Mouse (Mus musculus) kidney, adult 2 months (tissue): ENCODE data around the gene Grik4. TPM values are rescaled to one million over a fixed set of nuclear protein-coding genes. Genes with fewer than 3 reads are reported as not detected.

Experiments
- DNase-seq: peaks from one replicate; pipeline ENCODE4 v3.0.0; 2021
- H3K27ac ChIP-seq: fragments of 200-500 bp; 2 replicates; pipeline ENCODE4 v1.5.1; 2012; ENCODE audit warnings: low read depth, low read length, control low read depth, inconsistent platforms; ENCODE audit not compliant: insufficient read depth
- H3K27me3 ChIP-seq: fragments of 200-500 bp; replicated peaks from 2 replicates; pipeline ENCODE4 v1.6.1; 2012; ENCODE audit warnings: mild to moderate bottlenecking, moderate library complexity, low read length, inconsistent platforms; ENCODE audit not compliant: control insufficient read depth, insufficient read depth
- H3K36me3 ChIP-seq: fragments of 200-500 bp; 2 replicates; pipeline ENCODE4 v1.6.1; 2012; ENCODE audit warnings: mild to moderate bottlenecking, moderate library complexity, low read length, inconsistent platforms; ENCODE audit not compliant: control insufficient read depth, insufficient read depth
- H3K4me1 ChIP-seq: fragments of 200-500 bp; 2 replicates; pipeline ENCODE4 v1.6.1; 2011; ENCODE audit warnings: low read length; ENCODE audit not compliant: control insufficient read depth, insufficient read depth
- H3K4me3 ChIP-seq: fragments of 200-500 bp; 2 replicates; pipeline ENCODE4 v1.5.1; 2011; ENCODE audit warnings: mild to moderate bottlenecking, low read depth, low read length, control low read depth; ENCODE audit not compliant: insufficient read depth
- CTCF ChIP-seq: fragments of 200-500 bp; conservative IDR thresholded peaks from 2 replicates; pipeline ENCODE4 v1.5.1; 2011; ENCODE audit warnings: low read depth, mild to moderate bottlenecking, control low read depth, low read length, moderate library complexity, mixed read lengths; ENCODE audit not compliant: insufficient read depth, insufficient read length
- POLR2A ChIP-seq: fragments of 200-500 bp; IDR thresholded peaks from one replicate; pipeline ENCODE4 v1.6.1; 2011; ENCODE audit warnings: low read depth, low read length, control low read depth
- WGBS: fragments of 180-500 bp; shearing (Covaris S2); methylation state at CpG from one replicate; pipeline ENCODE4 v1.1.7; 2018; 5-methylcytosine and 5-hydroxymethylcytosine counted together
- polyA plus RNA-seq: library from polyadenylated mRNA; depleted of rRNA; stranded (reverse); fragments of >200 nt; gene quantifications from 2 replicates; pipeline ENCODE4 v1.2.3, GENCODE M21; 2012

Grik4 gene
- polyA plus RNA-seq, 1 experiment = 0.05 TPM

- WGBS = 76% methylated on average over 3 of the region's 3 CpGs
- Histone ChIP-seq H3K36me3 (no peaks in the 10 kb centered on the region), H3K4me3 (no peak overlapping the region), H3K27me3 (no peaks in the 10 kb centered on the region), H3K27ac (no peak overlapping the region), H3K4me1 (no peaks in the 10 kb centered on the region)
- TF ChIP-seq CTCF (no peak), POLR2A (no peak)
- no peak for DNase-seq
These were observed 91.2 kb downstream of the Grik4 start for GRCm38 (mm10) chr9:42853077-42853476.

GRCm38 (mm10) chr9:42850063-42850462 lies 94.2 kb downstream of the Grik4 start:
- no peak for TF ChIP-seq POLR2A
- no peak for TF ChIP-seq CTCF
- H3K4me3 ChIP-seq = no peak overlapping the region
- DNase-seq = no peak
- H3K4me1 ChIP-seq = no peaks in the 10 kb centered on the region
- no peak overlapping the region for H3K27ac ChIP-seq
- H3K36me3 ChIP-seq = no peaks in the 10 kb centered on the region
- no peaks in the 10 kb centered on the region for H3K27me3 ChIP-seq
- 87% methylated on average over 6 of the region's 6 CpGs for WGBS

- H3K27ac ChIP-seq = no peak overlapping the region
- H3K27me3 ChIP-seq = no peaks in the 10 kb centered on the region
- no peak overlapping the region for H3K4me3 ChIP-seq
- no peaks in the 10 kb centered on the region for H3K36me3 ChIP-seq
- H3K4me1 ChIP-seq = no peaks in the 10 kb centered on the region
- no peak for DNase-seq
- no peak for TF ChIP-seq CTCF
- TF ChIP-seq POLR2A = no peak
- 66% methylated on average over 8 of the region's 9 CpGs for WGBS
These were observed 96.2 kb downstream of the Grik4 start for GRCm38 (mm10) chr9:42848061-42848460.

- no peak for TF ChIP-seq CTCF
- TF ChIP-seq POLR2A = no peak
- H3K4me1 ChIP-seq = no peaks in the 10 kb centered on the region
- no peaks in the 10 kb centered on the region for H3K36me3 ChIP-seq
- no peak for DNase-seq
- no peaks in the 10 kb centered on the region for H3K27me3 ChIP-seq
- H3K4me3 ChIP-seq = no peak overlapping the region
- WGBS = 88% methylated on average over 10 of the region's 10 CpGs
- no peak overlapping the region for H3K27ac ChIP-seq
These were observed 97.4 kb downstream of the Grik4 start for GRCm38 (mm10) chr9:42846676-42847425.

GRCm38 (mm10) chr9:42846139-42846538 lies 98.2 kb downstream of the Grik4 start:
- no peaks in the 10 kb centered on the region for H3K36me3 ChIP-seq
- H3K4me1 ChIP-seq = no peaks in the 10 kb centered on the region
- 66% methylated on average over 4 of the region's 4 CpGs for WGBS
- TF ChIP-seq POLR2A (no peak), CTCF (no peak)
- no peak for DNase-seq
- H3K27ac ChIP-seq = no peak overlapping the region
- no peak overlapping the region for H3K4me3 ChIP-seq
- no peaks in the 10 kb centered on the region for H3K27me3 ChIP-seq

GRCm38 (mm10) chr9:42844301-42844700 lies 100.0 kb downstream of the Grik4 start:
- no peak for TF ChIP-seq CTCF
- no peak for TF ChIP-seq POLR2A
- DNase-seq = no peak
- H3K36me3 ChIP-seq = no peaks in the 10 kb centered on the region
- no peaks in the 10 kb centered on the region for H3K4me1 ChIP-seq
- H3K27ac ChIP-seq = no peak overlapping the region
- H3K27me3 ChIP-seq = no peaks in the 10 kb centered on the region
- WGBS = 91% methylated on average over 5 of the region's 5 CpGs
- no peak overlapping the region for H3K4me3 ChIP-seq

GRCm38 (mm10) chr9:42838299-42838698 lies 106.0 kb downstream of the Grik4 start:
- Histone ChIP-seq H3K36me3 (no peaks in the 10 kb centered on the region), H3K27me3 (no peaks in the 10 kb centered on the region), H3K4me3 (no peak overlapping the region), H3K27ac (no peak overlapping the region), H3K4me1 (no peaks in the 10 kb centered on the region)
- WGBS = 39% methylated on average over 5 of the region's 5 CpGs
- DNase-seq = no peak
- TF ChIP-seq POLR2A = no peak

- H3K27me3 ChIP-seq = no peaks in the 10 kb centered on the region
- 63% methylated on average over 6 of the region's 6 CpGs for WGBS
- no peak overlapping the region for H3K4me3 ChIP-seq
- H3K27ac ChIP-seq = no peak overlapping the region
- H3K4me1 ChIP-seq = no peaks in the 10 kb centered on the region
- TF ChIP-seq POLR2A (no peak), CTCF (no peak)
- no peaks in the 10 kb centered on the region for H3K36me3 ChIP-seq
- DNase-seq = no peak
These were observed 106.8 kb downstream of the Grik4 start for GRCm38 (mm10) chr9:42837498-42837897.
